Mouse (Mus musculus): ENCODE results near the gene Olfr645.

The Olfr645 gene

GRCm38 (mm10) chr7:104085365-104085764 lies at the start of gene Olfr645:
TSS of gene Olfr645 (minus strand) at chr7:104085465.
- no peak for DNase-seq (ENCODE audit: low read depth, low spot score)

GRCm38 (mm10) chr7:104129726-104130125 lies 44.5 kb upstream of the Olfr645 start, which contains the start of gene Ubqln5:
TSS of gene Ubqln5 (minus strand) at chr7:104129826.
- no peak for DNase-seq (ENCODE audit: low read depth, low spot score)

GRCm38 (mm10) chr7:104104757-104104972 lies 19.4 kb upstream of the Olfr645 start, which contains the start of gene Olfr646:
TSS of gene Olfr646 (plus strand) at chr7:104104873.
- no peak for DNase-seq (ENCODE audit: low read depth, low spot score)

GRCm38 (mm10) chr7:104103913-104104756 lies 18.9 kb upstream of the Olfr645 start:
- DNase-seq (ENCODE audit: low read depth, low spot score) = peak; percentile 2

GRCm38 (mm10) chr7:104071769-104072168 lies 13.5 kb downstream of the Olfr645 start, which contains the start of gene Olfr644:
TSS of gene Olfr644 (minus strand) at chr7:104071869.
- DNase-seq (ENCODE audit: low read depth, low spot score) = no peak

- no peak for DNase-seq (ENCODE audit: low read depth, low spot score)
Measured at GRCm38 (mm10) chr7:104061345-104061744, 23.9 kb downstream of the Olfr645 start, which contains the start of gene 4930516K23Rik. TSS of gene 4930516K23Rik (minus strand) at chr7:104061445.

- DNase-seq (ENCODE audit: low read depth, low spot score) = no peak
Measured at GRCm38 (mm10) chr7:104059215-104059614, 26.1 kb downstream of the Olfr645 start.

GRCm38 (mm10) chr7:104052566-104052965 lies 32.7 kb downstream of the Olfr645 start, which contains the start of gene Olfr642:
TSS of gene Olfr642 (minus strand) at chr7:104052666.
- DNase-seq (ENCODE audit: low read depth, low spot score) = no peak

GRCm38 (mm10) chr7:104050745-104051144 lies 34.5 kb downstream of the Olfr645 start:
- no peak for DNase-seq (ENCODE audit: low read depth, low spot score)

GRCm38 (mm10) chr7:104035145-104035544 lies 50.1 kb downstream of the Olfr645 start, which contains the start of gene Olfr641:
TSS of gene Olfr641 (plus strand) at chr7:104035445.
- no peak for DNase-seq (ENCODE audit: low read depth, low spot score)

Data from embryo, embryonic 11.5 days (tissue).